Mouse (Mus musculus) stomach, embryonic 15.5 days (tissue): ENCODE results near the gene Mmp28. TPM values are rescaled to one million over a fixed set of nuclear protein-coding genes. Genes with fewer than 3 reads are reported as not detected.

Experiments
- ATAC-seq: fragments of 200-750 bp; cut with Nextera tagmentation; 2 replicates; pipeline ENCODE4 v1.8.0; 2017; ENCODE audit warnings: low read depth, moderate number of reproducible peaks, moderate TSS enrichment; ENCODE audit not compliant: insufficient read depth, low FRiP score
- H3K27ac ChIP-seq: fragments of 300-500 bp; sonication (generic); 2 replicates; pipeline ENCODE4 v1.5.1; 2015; ENCODE audit warnings: mild to moderate bottlenecking, inconsistent platforms
- H3K27me3 ChIP-seq: fragments of 300-500 bp; sonication (generic); replicated peaks from 2 replicates; pipeline ENCODE4 v1.6.1; 2015; ENCODE audit warnings: inconsistent platforms
- H3K36me3 ChIP-seq: fragments of 300-500 bp; sonication (generic); 2 replicates; pipeline ENCODE4 v1.6.1; 2015; ENCODE audit warnings: inconsistent platforms
- H3K4me1 ChIP-seq: fragments of 300-500 bp; sonication (generic); 2 replicates; pipeline ENCODE4 v1.6.1; 2015; ENCODE audit warnings: inconsistent platforms
- H3K4me2 ChIP-seq: fragments of 300-500 bp; sonication (generic); 2 replicates; pipeline ENCODE4 v1.6.1; 2015; ENCODE audit warnings: mild to moderate bottlenecking, inconsistent platforms
- H3K4me3 ChIP-seq: fragments of 300-500 bp; sonication (generic); replicated peaks from 2 replicates; pipeline ENCODE4 v1.5.1; 2015; ENCODE audit warnings: inconsistent platforms
- H3K9ac ChIP-seq: fragments of 300-500 bp; sonication (generic); 2 replicates; pipeline ENCODE4 v1.6.1; 2015; ENCODE audit warnings: inconsistent platforms
- H3K9me3 ChIP-seq: fragments of 300-500 bp; sonication (generic); 2 replicates; pipeline ENCODE4 v1.6.1; 2016; ENCODE audit warnings: inconsistent platforms
- WGBS: fragments of 180-500 bp; shearing (Covaris S2); methylation state at CpG from one replicate; pipeline ENCODE4 v1.1.7; 2015; 5-methylcytosine and 5-hydroxymethylcytosine counted together
- polyA plus RNA-seq: library from polyadenylated mRNA; unstranded; fragments of >200 nt; fragmentation: Nextera tagmentation; extraction: Ambion mirVana; gene quantifications from 2 replicates; pipeline ENCODE4 v1.2.1, GENCODE M21; 2015

Mmp28 gene
- polyA plus RNA-seq, 1 experiment from 2014 or later = 3.1 TPM

DNA sequence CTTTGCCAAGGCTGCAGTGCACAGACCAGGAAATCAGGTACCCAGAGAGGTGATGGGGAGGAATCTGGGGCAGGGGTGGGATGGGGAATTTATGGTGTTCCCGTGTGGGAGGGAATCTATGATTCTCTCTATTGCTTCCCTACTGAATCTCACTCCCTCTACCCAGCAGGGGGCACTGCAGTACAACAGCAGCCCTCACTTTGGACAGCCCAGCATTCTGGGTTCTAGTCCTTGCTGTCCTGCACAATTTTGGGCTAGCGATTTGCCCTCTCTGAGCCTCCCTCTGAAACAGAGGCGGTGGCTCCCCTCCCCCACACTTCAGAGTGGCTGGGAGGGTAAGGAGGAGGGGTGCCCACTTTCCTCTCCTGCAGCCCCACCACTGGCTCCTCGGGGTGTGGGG, 42.5 kb downstream of the Mmp28 start:
- 34% methylated on average over 4 of the region's 4 CpGs for WGBS
- Histone ChIP-seq H3K9me3 (no peaks in the 10 kb centered on the region), H3K4me2 (no peak overlapping the region), H3K4me1 (no peaks in the 10 kb centered on the region), H3K4me3 (no peak overlapping the region), H3K27me3 (peaks cover 40% of the 10 kb centered on the region), H3K9ac (no peak overlapping the region), H3K27ac (no peak overlapping the region), H3K36me3 (no peaks in the 10 kb centered on the region)
- no peak for ATAC-seq

GRCm38 (mm10) chr11:83418566-83418965, 44.3 kb downstream of the Mmp28 start:
- Histone ChIP-seq H3K9ac (no peak overlapping the region), H3K4me1 (no peaks in the 10 kb centered on the region), H3K36me3 (no peaks in the 10 kb centered on the region), H3K27ac (no peak overlapping the region), H3K4me2 (peak overlapping the region; percentile 34; the same call in 1 of the 2 replicates), H3K27me3 (peaks cover 40% of the 10 kb centered on the region), H3K4me3 (0 out of 2 replicates have a peak overlapping the region, but pooled peaks have one; percentile 1), H3K9me3 (no peaks in the 10 kb centered on the region)
- 7% methylated on average over 38 of the region's 38 CpGs for WGBS
- no peak for ATAC-seq

- Histone ChIP-seq H3K4me3 (no peak overlapping the region), H3K27ac (no peak overlapping the region), H3K9me3 (no peaks in the 10 kb centered on the region), H3K9ac (no peak overlapping the region), H3K4me1 (no peaks in the 10 kb centered on the region), H3K36me3 (no peaks in the 10 kb centered on the region), H3K4me2 (no peak overlapping the region), H3K27me3 (peaks cover 40% of the 10 kb centered on the region)
- no peak for ATAC-seq
- WGBS = 78% methylated on average over 7 of the region's 7 CpGs
Measured at GRCm38 (mm10) chr11:83417708-83418107, 45.2 kb downstream of the Mmp28 start.

- Histone ChIP-seq H3K36me3 (no peaks in the 10 kb centered on the region), H3K4me3 (no peak overlapping the region), H3K9me3 (no peaks in the 10 kb centered on the region), H3K27ac (no peak overlapping the region), H3K4me1 (no peaks in the 10 kb centered on the region), H3K27me3 (peaks cover 40% of the 10 kb centered on the region), H3K4me2 (no peak overlapping the region), H3K9ac (no peak overlapping the region)
- no peak for ATAC-seq
- WGBS = 6% methylated on average over 5 of the region's 5 CpGs
Measured at GRCm38 (mm10) chr11:83417080-83417479, 45.8 kb downstream of the Mmp28 start.

- peaks cover 5% of the 10 kb centered on the region for H3K4me1 ChIP-seq
- H3K4me2 ChIP-seq = peak overlapping the region; percentile 95
- 55% methylated on average over 6 of the region's 6 CpGs for WGBS
- H3K27me3 ChIP-seq = no peaks in the 10 kb centered on the region; the same call in 1 of the 2 replicates
- no peaks in the 10 kb centered on the region for H3K9me3 ChIP-seq
- H3K4me3 ChIP-seq = peak overlapping the region; percentile 66; the same call in 1 of the 2 replicates
- no peak for ATAC-seq
- H3K36me3 ChIP-seq = no peaks in the 10 kb centered on the region
- H3K27ac ChIP-seq = no peak overlapping the region
- no peak overlapping the region for H3K9ac ChIP-seq
Measured at GRCm38 (mm10) chr11:83410510-83410909, 52.4 kb downstream of the Mmp28 start.

DNA sequence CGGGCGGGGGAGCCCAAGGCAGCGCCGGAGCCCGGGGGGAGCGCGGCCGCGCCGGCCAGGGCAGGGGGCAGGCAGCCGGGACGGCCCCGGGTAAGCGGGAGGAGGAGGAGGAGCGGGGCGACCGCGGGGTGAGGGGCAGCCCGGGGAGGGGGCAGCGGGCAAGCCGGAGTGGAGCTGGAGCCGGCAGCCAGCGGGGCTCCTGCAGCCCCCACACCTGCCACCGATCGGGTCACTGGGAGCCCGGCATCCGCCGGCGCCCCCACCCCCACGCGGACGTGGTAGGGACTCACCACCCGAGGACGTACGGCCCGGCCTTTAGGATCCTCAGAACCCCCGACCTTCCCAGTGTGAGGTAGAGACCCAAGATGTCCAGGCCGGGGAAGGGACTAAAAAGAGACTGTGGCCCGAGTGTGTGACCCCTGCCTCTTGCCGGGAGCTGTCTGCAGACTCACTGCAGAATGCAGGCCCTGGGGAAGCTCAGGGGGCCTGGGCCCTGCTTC, 53.0 kb downstream of the Mmp28 start:
- Histone ChIP-seq H3K4me1 (peaks cover 5% of the 10 kb centered on the region), H3K4me3 (peak overlapping the region; percentile 66), H3K27ac (no peak overlapping the region), H3K27me3 (no peaks in the 10 kb centered on the region; the same call in 1 of the 2 replicates), H3K9me3 (no peaks in the 10 kb centered on the region), H3K4me2 (peak overlapping the region; percentile 95), H3K36me3 (no peaks in the 10 kb centered on the region), H3K9ac (peak overlapping the region; percentile 47)
- WGBS = under 1% methylated on average over 22 of the region's 40 CpGs
- ATAC-seq = no peak

- Histone ChIP-seq H3K4me2 (peak within 1 kb of the TSS; percentile 95), H3K4me1 (peaks cover 5% of the 10 kb centered on the region)
Measured at GRCm38 (mm10) chr11:83409087-83409754, 53.6 kb downstream of the Mmp28 start, which contains the start of gene Rasl10b. Rasl10b (plus strand) TSS chr11:83409137.

DNA sequence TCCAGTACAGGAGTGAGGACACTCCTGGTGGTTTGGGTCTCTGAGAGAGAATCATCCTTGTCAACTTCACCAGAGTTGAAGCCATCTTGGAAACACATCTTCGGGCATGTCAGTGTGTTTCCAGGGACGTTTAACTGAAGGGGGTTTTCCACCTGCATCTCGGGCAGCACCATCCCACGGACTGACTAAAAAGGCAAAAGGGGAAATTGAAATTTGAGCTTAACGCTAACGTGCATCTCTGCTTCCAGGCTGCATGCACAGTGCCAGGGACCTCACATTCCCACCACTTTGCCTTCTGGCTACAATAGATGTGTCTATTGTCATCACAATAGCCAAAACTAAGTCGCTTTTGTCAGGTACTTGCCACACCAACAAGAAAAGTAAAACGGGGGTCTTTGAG, 54.6 kb downstream of the Mmp28 start:
- no peaks in the 10 kb centered on the region; the same call in 1 of the 2 replicates for H3K27me3 ChIP-seq
- H3K36me3 ChIP-seq = peaks cover 2% of the 10 kb centered on the region; the same call in 1 of the 2 replicates
- no peak for ATAC-seq
- H3K9me3 ChIP-seq = no peaks in the 10 kb centered on the region
- H3K4me3 ChIP-seq = no peak overlapping the region
- WGBS = 36% methylated on average over 8 of the region's 8 CpGs
- H3K27ac ChIP-seq = no peak overlapping the region
- H3K4me2 ChIP-seq = no peak overlapping the region
- no peak overlapping the region for H3K9ac ChIP-seq
- peaks cover 5% of the 10 kb centered on the region for H3K4me1 ChIP-seq

More at GRCm38 (mm10) chr11:83409087-83409754, 53.6 kb downstream of the Mmp28 start, which contains the start of gene Rasl10b:
- Histone ChIP-seq H3K36me3 (no peaks in the 10 kb centered on the region), H3K27me3 (no peaks in the 10 kb centered on the region; the same call in 1 of the 2 replicates), H3K4me3 (peak within 1 kb of the TSS; percentile 66), H3K9me3 (no peaks in the 10 kb centered on the region), H3K27ac (no peak within 1 kb of the TSS), H3K9ac (peak within 1 kb of the TSS; percentile 47)
- peak; percentile 63 for ATAC-seq
- WGBS = 1% methylated on average over 36 of the region's 44 CpGs

- H3K9ac ChIP-seq = no peak overlapping the region
- H3K4me2 ChIP-seq = no peak overlapping the region
- no peak overlapping the region for H3K27ac ChIP-seq
- no peak for ATAC-seq
- no peak overlapping the region for H3K4me3 ChIP-seq
- H3K36me3 ChIP-seq = peaks cover 10% of the 10 kb centered on the region; the same call in 1 of the 2 replicates
- H3K4me1 ChIP-seq = peaks cover 5% of the 10 kb centered on the region
- 60% methylated on average over 3 of the region's 3 CpGs for WGBS
- H3K27me3 ChIP-seq = no peaks in the 10 kb centered on the region; the same call in 1 of the 2 replicates
- H3K9me3 ChIP-seq = no peaks in the 10 kb centered on the region
Measured at GRCm38 (mm10) chr11:83406391-83406790, 56.5 kb downstream of the Mmp28 start.

DNA sequence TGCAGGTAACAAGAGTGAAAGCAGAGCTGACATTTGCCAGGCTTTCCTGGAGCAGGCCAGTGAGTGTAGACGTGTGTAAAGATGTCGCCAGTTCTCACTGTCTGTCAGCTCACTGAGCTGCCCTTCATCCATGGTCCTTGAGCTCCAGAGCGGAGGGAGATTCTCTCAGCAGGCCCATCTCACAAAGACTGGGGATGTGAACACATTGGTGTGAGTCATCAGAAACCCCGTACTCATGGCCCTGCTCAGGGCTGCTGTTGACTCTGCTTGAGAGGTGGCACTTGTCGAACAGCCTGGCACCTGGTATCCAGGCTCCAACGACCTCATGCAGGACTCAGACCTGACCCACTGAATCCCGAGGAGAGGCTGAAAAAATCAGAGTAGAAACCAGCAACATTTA, 59.1 kb downstream of the Mmp28 start:
- H3K9me3 ChIP-seq = no peaks in the 10 kb centered on the region
- no peaks in the 10 kb centered on the region for H3K4me1 ChIP-seq
- no peak overlapping the region for H3K4me2 ChIP-seq
- no peak overlapping the region for H3K4me3 ChIP-seq
- H3K27me3 ChIP-seq = no peaks in the 10 kb centered on the region
- WGBS = 75% methylated on average over 7 of the region's 7 CpGs
- H3K9ac ChIP-seq = no peak overlapping the region
- H3K36me3 ChIP-seq = peaks cover 10% of the 10 kb centered on the region
- ATAC-seq = no peak
- H3K27ac ChIP-seq = no peak overlapping the region

GRCm38 (mm10) chr11:83398724-83399123, 64.1 kb downstream of the Mmp28 start:
- Histone ChIP-seq H3K4me1 (no peaks in the 10 kb centered on the region), H3K9ac (no peak overlapping the region), H3K27me3 (no peaks in the 10 kb centered on the region), H3K9me3 (no peaks in the 10 kb centered on the region), H3K4me3 (no peak overlapping the region), H3K4me2 (no peak overlapping the region), H3K36me3 (peaks cover 33% of the 10 kb centered on the region), H3K27ac (no peak overlapping the region)
- WGBS = 75% methylated on average over 5 of the region's 5 CpGs
- no peak for ATAC-seq

- H3K4me1 ChIP-seq = no peaks in the 10 kb centered on the region
- WGBS = 87% methylated on average over 7 of the region's 7 CpGs
- no peak overlapping the region for H3K27ac ChIP-seq
- no peak overlapping the region for H3K9ac ChIP-seq
- H3K4me2 ChIP-seq = no peak overlapping the region
- H3K9me3 ChIP-seq = no peaks in the 10 kb centered on the region
- no peaks in the 10 kb centered on the region for H3K27me3 ChIP-seq
- H3K4me3 ChIP-seq = no peak overlapping the region
- no peak for ATAC-seq
- peaks cover 28% of the 10 kb centered on the region for H3K36me3 ChIP-seq
Measured at GRCm38 (mm10) chr11:83397626-83398025, 65.2 kb downstream of the Mmp28 start.
